Mouse (Mus musculus): ENCODE measurements around the gene Sphk2.

GRCm38 (mm10) chr7:45739162-45739763 is 21.5 kb upstream of the Sphk2 start:
- peak; percentile 91 for TF ChIP-seq CTCF (IDR thresholded peaks at IDR 0.05)
- TF ChIP-seq EP300 (IDR thresholded peaks at IDR 0.05; ENCODE audit: insufficient read depth, low read depth, low read length), result peak; percentile 72; the same call in 1 of the 2 replicates
- no peak for TF ChIP-seq POLR2A (IDR thresholded peaks at IDR 0.05; ENCODE audit: insufficient read depth, low read depth, low read length)

All from heart, adult 2 months (tissue).